ENCODE assay signal across 8 mouse cellular contexts in genomic region chr4:120268214-120269061, GRCm38 (mm10). TPM values are rescaled to one million over a fixed set of nuclear protein-coding genes. Genes with fewer than 3 reads are reported as not detected.
A peak's percentile ranks its signal among the peaks of the same experiment; 100 is the strongest.
DNase-seq lines count a peak whose midpoint lies in the region; ATAC-seq and TF ChIP-seq lines count a peak whose summit lies in the region.

No protein-coding gene starts in this region.

- no peak overlapping the region for H3K4me3 ChIP-seq in kidney, adult 2 months (ENCODE audit: insufficient read depth, low read depth, low read length)
- peak overlapping the region; percentile 51 for H3K4me3 ChIP-seq in embryonic facial prominence, embryonic 13.5 days
- peak overlapping the region; percentile 25 for H3K4me3 ChIP-seq in hindbrain, postnatal 0 days (ENCODE audit: low read length)

- peak overlapping the region; percentile 83 for H3K4me2 ChIP-seq in embryonic facial prominence, embryonic 13.5 days
- H3K4me2 ChIP-seq in hindbrain, postnatal 0 days (ENCODE audit: low read depth, low read length) = peak overlapping the region; percentile 47

- H3K27me3 ChIP-seq in kidney, adult 2 months (replicated peaks; ENCODE audit: control insufficient read depth, insufficient read depth, low read length) = 0 out of 2 replicates have a peak, but pooled peaks cover 2% of the 10 kb centered on the region
- H3K27me3 ChIP-seq in embryonic facial prominence, embryonic 13.5 days = peaks cover 92% of the 10 kb centered on the region
- peaks cover 12% of the 10 kb centered on the region; the same call in 1 of the 2 replicates for H3K27me3 ChIP-seq in hindbrain, postnatal 0 days (ENCODE audit: insufficient read depth, low read length)

- H3K36me3 ChIP-seq in kidney, adult 2 months (ENCODE audit: control insufficient read depth, insufficient read depth, low read length) = no peaks in the 10 kb centered on the region
- no peaks in the 10 kb centered on the region for H3K36me3 ChIP-seq in embryonic facial prominence, embryonic 13.5 days
- H3K36me3 ChIP-seq in hindbrain, postnatal 0 days (ENCODE audit: insufficient read depth, low read length) = no peaks in the 10 kb centered on the region

- 3% methylated on average over 112 of the region's 112 CpGs for WGBS in kidney, adult 2 months
- under 1% methylated on average over 91 of the region's 112 CpGs for WGBS in embryonic facial prominence, embryonic 13.5 days
- WGBS in hindbrain, postnatal 0 days = 15% methylated on average over 99 of the region's 112 CpGs

- peak; percentile 44 for DNase-seq in kidney, postnatal 10 days
- no peak for DNase-seq in kidney, adult 2 months
- peak; percentile 54 for DNase-seq in hindbrain, postnatal 0 days (ENCODE audit: low spot score)
- DNase-seq in neural tube, embryonic 10.5 days (ENCODE audit: extremely low spot score, low spot score) = peak; percentile 68
- no peak for DNase-seq in urinary bladder, postnatal 4 days (ENCODE audit: low spot score in 2 of 2)
- no peak for DNase-seq in c-Kit-positive CD71-positive TER-119-positive erythroid progenitor cells, embryonic 14.5 days (ENCODE audit: low spot score)
- DNase-seq in left cerebral cortex, postnatal 25 days (ENCODE audit: low spot score in 2 of 2) = no peak

- intact Hi-C loops in left cerebral cortex, postnatal 25 days (cut with DNase I) = no loop called here

- ATAC-seq in embryonic facial prominence, embryonic 13.5 days (ENCODE audit: insufficient number of reproducible peaks, insufficient read depth, low FRiP score, low TSS enrichment, low read depth) = no peak
- peak; percentile 41 for ATAC-seq in hindbrain, postnatal 0 days

- TF ChIP-seq CTCF in kidney, adult 2 months (conservative IDR thresholded peaks at IDR 0.05; ENCODE audit: insufficient read depth, insufficient read length, low read depth, low read length) = no peak
- no peak for TF ChIP-seq CTCF in hindbrain, postnatal 0 days (IDR thresholded peaks at IDR 0.05; ENCODE audit: low read depth)

- peak overlapping the region; percentile 62 for H3K9ac ChIP-seq in embryonic facial prominence, embryonic 13.5 days
- peak overlapping the region; percentile 30; the same call in 1 of the 2 replicates for H3K9ac ChIP-seq in hindbrain, postnatal 0 days (replicated peaks; ENCODE audit: low read length)

- TF ChIP-seq POLR2A in kidney, adult 2 months (IDR thresholded peaks at IDR 0.05; ENCODE audit: low read depth, low read length) = no peak

- H3K4me1 ChIP-seq in kidney, adult 2 months (ENCODE audit: control insufficient read depth, insufficient read depth, low read length) = no peaks in the 10 kb centered on the region
- peaks cover 65% of the 10 kb centered on the region for H3K4me1 ChIP-seq in embryonic facial prominence, embryonic 13.5 days
- H3K4me1 ChIP-seq in hindbrain, postnatal 0 days (ENCODE audit: insufficient read depth, low read length) = peaks cover 6% of the 10 kb centered on the region; the same call in 1 of the 2 replicates

- no peaks in the 10 kb centered on the region for H3K9me3 ChIP-seq in embryonic facial prominence, embryonic 13.5 days
- H3K9me3 ChIP-seq in hindbrain, postnatal 0 days (ENCODE audit: low read length) = no peaks in the 10 kb centered on the region

- no peak overlapping the region for H3K27ac ChIP-seq in kidney, adult 2 months (ENCODE audit: insufficient read depth, low read depth, low read length)
- H3K27ac ChIP-seq in embryonic facial prominence, embryonic 13.5 days = no peak overlapping the region
- no peak overlapping the region for H3K27ac ChIP-seq in hindbrain, postnatal 0 days

RNA-seq across cellular contexts. Expression of gene Foxo6, which starts 18.7 kb away (rescaled TPM):
- 0.41 and 0.61 TPM in 2 replicates for polyA plus RNA-seq in kidney, adult 2 months (2012; rRNA removed)
- polyA plus RNA-seq in embryonic facial prominence, embryonic 13.5 days (2015; fragmentation: Nextera tagmentation; extraction: Ambion mirVana) = 0.32 and 0.36 TPM in 2 replicates
- 23.8 and 25.1 TPM in 2 replicates for total RNA-seq in hindbrain, postnatal 0 days (2014; rRNA removed)
- 1.2 and 1.3 TPM in 2 replicates for polyA plus RNA-seq in hindbrain, postnatal 0 days (2015; fragmentation: Nextera tagmentation; extraction: Ambion mirVana)
- total RNA-seq in left cerebral cortex, postnatal 25 days (2021) = 10 to 100 TPM; 11.3 to 16.6 TPM

Comparison
In these comparisons a context has a peak if more than half of its experiments do, and no peak if none do; other contexts are left out.
1. DNase-seq: peak in kidney, postnatal 10 days (single experiment), hindbrain, postnatal 0 days (single experiment) and neural tube, embryonic 10.5 days (single experiment); none in kidney, adult 2 months (single experiment), urinary bladder, postnatal 4 days (0 of 2), c-Kit-positive CD71-positive TER-119-positive erythroid progenitor cells, embryonic 14.5 days (single experiment) and left cerebral cortex, postnatal 25 days (0 of 2).